Mouse (Mus musculus) embryo, embryonic 9.5 days (tissue): ENCODE measurements at regions not wholly inside any gene's neighbourhood (a gene's known extent, or its start where the extent isn't known, plus 50 kb on each side); places are given as distances from the start of the nearest gene placed in this dataset.

Experiments used
- DNase-seq: peaks from one replicate; pipeline ENCODE4 v3.0.0-alpha.2; 2017; ENCODE audit errors: extremely low spot score

DNA sequence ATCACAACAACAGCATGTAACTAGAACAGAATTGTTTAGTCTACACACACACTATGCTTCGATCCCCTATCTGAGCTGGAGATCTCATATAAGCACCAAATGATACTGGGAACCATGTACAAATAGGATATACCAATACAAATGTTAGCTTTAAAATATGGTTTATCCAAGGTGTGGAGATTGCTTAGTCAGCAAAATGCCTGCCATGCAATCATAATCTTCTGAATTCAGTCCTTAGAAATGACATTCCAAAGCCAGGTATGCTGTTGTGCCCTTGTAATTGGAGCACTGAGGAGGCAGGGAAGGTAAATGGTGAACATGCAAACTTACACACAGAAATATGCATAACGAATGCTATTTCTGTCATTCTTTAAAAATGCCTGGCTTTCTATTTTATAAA, 54.0 kb upstream of the Thsd7b start:
- DNase-seq, result no peak

DNA sequence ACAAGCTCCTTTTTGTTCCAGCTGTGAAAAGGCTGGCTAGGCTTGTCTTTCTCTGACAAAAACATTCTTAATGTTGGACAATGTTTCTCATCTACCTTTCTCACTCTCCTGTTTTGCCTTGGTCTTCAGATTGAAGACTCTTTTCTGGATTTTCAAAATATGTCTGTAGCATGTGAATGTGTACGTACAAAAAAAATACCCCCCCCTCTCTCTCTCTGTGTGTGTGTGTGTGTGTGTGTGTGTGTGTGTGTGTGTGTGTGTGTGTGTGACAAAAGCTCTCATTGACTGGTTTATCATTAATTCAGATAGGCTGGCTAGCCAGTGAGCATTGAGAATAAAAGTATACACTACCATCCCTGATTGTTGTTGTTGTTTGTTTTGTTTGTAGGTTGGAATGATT, 64.3 kb upstream of the Thsd7b start:
- no peak for DNase-seq

GRCm38 (mm10) chr1:129208406-129208805, 64.7 kb upstream of the Thsd7b start:
- peak; percentile 10 for DNase-seq

DNA sequence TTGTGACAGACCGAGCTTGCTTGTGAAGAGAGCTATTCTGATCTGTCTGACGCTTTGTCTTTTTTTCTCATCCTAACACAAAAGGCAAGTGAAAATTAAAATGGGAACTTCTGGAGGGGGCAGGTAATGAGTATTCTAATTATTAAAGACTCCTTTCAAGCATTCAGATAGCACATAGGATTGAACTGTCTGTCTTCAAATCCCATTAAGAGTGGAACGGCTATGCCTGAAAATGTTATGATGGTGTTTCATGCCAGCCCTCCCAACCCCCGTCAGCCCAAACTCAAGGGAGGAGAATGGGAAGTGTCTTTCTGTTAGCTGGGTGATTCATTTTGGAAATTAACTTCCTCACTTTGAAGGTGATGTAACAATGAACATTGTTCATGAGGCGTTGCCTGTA, 65.4 kb upstream of the Thsd7b start:
- DNase-seq, result no peak

GRCm38 (mm10) chr1:129180174-129180759, 92.8 kb upstream of the Thsd7b start:
- no peak for DNase-seq

DNA sequence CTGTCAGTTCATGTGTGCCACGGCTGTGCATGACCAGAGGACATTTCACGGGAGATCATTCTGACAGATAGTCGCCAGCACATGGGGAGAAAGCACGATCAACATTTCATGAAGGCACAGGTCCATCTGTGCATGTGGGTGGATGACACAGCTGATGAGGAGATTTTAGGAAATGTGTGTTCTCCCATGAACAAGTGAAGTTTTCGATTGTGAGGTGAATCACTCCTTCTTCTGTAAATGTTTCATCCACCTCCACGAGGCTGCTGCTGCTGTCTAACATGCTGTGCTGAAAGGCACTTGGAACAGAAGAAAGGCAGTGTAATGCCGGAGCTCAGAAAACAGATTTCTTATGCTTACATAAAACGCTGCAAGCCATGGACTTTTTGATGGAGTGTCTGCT, 103.2 kb upstream of the Thsd7b start:
- no peak for DNase-seq

DNA sequence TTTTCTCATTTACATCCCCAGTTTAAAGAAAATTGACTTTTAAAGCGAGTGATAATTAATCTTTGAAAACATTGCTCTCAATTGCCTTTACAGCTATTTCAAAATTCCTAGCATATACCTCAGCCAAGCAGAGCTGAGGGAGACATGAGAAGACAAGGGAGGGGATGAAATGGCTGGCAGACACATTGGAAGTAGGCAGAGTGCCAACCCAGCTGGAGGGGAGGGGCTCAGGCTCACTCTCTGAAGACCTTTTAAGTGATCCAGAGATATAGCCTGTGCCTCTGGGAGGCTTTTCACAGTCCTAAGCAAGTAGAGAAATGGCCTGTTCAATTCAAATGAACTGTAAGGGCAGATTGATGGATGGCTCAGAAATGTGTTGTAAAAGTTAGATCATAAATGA, 122.5 kb upstream of the Thsd7b start:
- no peak for DNase-seq

- no peak for DNase-seq
These were observed 124.2 kb upstream of the Thsd7b start for GRCm38 (mm10) chr1:129148733-129149388.

- DNase-seq, result no peak
These were observed 126.6 kb upstream of the Thsd7b start for GRCm38 (mm10) chr1:129146395-129147094.

- no peak for DNase-seq
These were observed 134.3 kb upstream of the Thsd7b start for GRCm38 (mm10) chr1:129138783-129139182.

DNA sequence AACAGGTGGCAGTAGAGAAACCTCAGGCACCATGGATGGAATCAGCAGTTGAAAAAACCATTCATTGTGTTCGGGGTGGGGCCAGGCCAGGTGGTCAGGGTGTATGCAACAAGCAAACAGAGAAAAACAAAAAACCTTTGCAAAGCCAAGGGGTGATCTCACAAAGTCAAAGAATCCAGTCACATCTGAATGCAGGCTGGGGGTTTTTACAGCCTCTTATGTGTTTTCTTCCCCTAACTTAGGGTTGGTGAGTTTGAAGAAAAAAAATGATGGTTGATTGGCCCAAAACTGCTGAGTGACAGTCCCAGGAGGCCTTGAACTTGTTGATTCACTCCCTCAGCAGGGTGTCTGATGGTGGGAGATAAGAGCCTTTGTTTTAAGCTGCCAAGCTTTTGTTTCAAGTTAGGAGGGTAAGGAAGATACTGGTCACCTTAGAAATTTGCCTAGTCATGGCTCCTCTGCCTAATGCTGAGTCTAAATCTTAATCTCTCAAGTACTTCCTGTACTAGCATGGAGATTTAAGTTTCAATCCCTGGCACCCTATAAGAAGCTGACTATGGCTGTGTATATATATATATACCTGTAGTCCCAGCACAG, 166.0 kb upstream of the Thsd7b start:
- no peak for DNase-seq

DNA sequence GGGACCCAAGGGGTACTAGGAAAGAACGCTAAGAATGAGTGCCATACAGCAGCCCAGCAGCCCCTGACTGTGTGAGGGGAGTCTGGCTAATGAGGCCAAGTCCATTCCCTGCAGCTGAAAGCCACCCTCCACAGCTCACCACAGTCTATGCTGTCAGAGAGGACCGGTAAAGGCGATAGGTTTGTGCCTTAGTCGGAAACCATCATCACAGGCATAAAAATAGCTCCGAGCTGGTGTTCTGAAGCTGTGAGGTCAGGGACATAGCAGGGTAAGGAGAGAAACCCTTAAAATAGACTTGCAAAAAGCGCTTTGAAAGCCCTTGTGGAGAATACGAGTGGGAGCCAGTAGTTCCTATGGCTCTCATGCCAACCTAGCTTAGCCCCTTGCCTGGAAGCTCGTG, 172.1 kb upstream of the Thsd7b start:
- DNase-seq, result no peak

DNA sequence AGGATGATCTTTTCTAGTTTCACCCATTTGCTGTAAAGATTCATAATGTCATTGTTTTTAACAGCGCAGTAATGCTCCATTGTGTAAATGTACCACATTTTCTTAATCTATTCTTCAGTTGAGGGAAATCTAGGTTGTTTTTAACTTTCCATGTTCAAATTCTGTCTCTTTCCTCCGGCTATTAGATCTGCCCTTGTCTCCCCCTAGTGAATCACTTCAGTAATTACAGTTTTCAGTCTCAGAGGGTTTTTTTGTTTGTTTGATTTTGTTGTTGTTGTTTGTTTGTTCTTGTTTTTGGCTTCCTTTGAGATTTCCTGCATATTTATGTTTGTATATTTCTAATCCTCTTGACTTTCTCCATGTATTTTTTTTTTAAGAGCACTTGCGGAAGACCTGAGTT, 194.8 kb upstream of the Thsd7b start:
- DNase-seq, result no peak

DNA sequence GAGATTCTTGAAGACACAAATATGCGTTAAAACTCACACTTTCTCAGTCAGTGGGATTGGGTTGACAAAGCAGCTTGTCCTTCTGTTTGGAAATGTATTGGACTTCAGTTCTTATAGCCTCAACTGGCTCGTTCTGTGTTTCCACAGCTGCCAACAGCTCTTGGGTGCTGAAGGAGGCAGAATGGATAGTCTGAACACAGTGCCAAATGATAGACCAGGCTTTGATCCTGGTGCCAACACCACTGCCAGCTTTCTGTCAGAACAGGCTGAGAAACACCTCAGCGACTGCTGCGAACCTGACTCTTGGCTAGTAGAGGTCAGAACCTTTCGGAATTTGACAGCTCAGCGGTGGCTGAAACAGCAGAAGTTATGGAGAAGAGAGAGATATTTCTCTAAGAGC, 215.9 kb upstream of the Thsd7b start:
- DNase-seq, result no peak

- DNase-seq, result no peak
These were observed 217.8 kb upstream of the Thsd7b start for GRCm38 (mm10) chr1:129055252-129055651.

- DNase-seq, result no peak
These were observed 239.4 kb upstream of the Thsd7b start for GRCm38 (mm10) chr1:129033707-129034106.

DNA sequence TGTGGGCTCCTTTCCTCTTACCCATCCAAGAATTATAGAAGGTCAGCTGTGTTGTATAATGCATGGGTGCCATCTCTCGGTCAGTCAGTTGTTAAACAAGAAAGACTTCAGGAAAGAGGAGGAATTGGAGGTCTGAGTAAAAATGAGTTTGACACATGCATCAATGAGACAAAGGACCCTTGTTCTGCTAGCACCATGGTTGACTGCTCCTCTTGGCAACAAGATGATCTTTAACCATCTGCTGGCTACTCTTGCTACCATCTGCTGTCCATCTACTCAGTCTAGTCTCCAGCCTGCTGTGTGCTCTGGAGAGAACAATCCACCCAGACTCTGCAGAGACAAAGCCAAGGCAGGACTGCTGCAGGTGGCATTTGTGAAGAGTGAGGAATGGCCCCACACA, 267.2 kb upstream of the Thsd7b start:
- DNase-seq, result no peak

DNA sequence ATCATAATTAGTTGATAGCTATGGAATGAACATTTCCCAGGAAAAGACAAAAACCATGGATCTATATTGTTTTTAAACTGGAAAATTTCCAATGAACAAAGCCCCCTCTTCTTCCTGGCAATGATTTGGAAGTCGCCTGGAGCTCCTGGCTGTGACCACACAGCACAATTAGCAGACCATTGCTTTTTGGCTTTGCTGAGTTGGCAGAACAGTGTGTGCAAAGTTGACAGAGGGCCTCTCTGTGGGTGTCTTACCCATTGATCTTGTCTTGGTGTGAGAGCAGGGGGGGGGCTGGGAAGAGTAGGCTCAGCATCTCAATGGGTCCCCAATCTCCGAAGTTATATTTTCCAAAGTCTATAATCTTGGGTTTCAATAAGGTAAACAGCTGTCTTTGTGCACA, 270.8 kb upstream of the Thsd7b start:
- DNase-seq, result no peak

- no peak for DNase-seq
These were observed 271.3 kb upstream of the Thsd7b start for GRCm38 (mm10) chr1:129001766-129002165.

DNA sequence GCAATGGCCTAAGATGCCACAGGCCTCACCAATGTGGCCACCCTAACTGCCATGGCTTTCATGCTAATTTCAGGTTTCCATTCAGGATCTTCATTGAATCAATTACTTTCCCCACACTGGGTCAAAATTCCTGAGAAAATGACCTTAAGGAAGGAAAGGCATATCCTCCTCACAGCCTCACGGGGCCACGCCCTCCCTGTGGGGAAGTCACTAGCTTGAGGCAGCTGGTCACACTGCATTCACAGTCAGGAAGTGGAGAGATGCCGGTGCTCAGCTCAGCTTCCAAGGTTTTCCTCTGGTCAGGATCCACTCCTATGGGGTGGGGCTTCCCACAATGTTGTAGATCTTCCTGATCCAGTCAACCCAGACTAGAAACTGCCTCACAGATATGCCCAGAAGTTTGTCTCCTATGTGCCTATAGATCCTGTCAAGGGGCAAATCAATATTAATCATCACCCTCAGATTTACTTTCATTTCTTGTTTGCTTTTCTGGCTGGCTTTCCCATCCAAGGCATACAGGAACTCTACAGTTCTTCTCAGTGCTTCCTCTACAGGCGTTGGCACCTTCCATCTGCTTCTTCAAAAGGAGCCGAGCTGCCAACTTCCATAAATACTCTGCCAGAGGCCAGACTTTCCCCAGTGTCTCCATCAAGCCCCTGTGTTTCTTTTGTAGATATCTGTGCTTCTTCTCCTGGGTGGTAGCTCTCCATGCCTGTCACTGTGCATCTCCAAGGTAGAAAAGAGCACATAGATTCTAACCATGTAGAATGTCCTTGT, 273.2 kb upstream of the Thsd7b start:
- no peak for DNase-seq

DNA sequence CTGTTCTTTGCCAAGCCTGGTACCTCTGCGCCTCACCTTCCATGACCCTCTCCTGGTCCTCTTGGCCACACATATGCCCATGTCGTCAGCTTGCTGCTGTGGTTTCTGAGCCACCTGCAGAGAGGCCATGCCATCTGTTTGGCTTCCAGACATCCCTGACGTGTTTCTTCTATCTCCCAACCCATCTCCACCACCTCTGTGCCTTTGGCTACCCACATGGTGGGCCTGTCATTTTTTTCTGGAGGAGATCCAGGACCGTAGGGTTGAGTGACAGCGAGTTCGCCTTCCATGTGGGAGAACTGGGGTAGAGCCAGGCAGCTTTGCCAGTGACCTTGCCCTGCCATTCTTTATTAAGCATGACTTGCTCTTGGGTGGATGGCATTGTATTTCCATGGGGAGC, 278.4 kb upstream of the Thsd7b start:
- no peak for DNase-seq

GRCm38 (mm10) chr1:128983411-128983810, 289.7 kb upstream of the Thsd7b start:
- no peak for DNase-seq
